Mouse (Mus musculus): ENCODE data around the gene Zfp839. TPM values are rescaled to one million over a fixed set of nuclear protein-coding genes. Genes with fewer than 3 reads are reported as not detected.

The Zfp839 gene
- polyA plus RNA-seq, 1 experiment, result 4.1 TPM

GRCm38 (mm10) chr12:110841731-110842493 is 8.1 kb upstream of the Zfp839 start:
- DNase-seq (ENCODE audit: low read depth), result no peak
- TF ChIP-seq POLR2A (IDR thresholded peaks at IDR 0.05; ENCODE audit: borderline replicate concordance, extremely low read depth, insufficient read depth, insufficient read length, poor library complexity, severe bottlenecking) (no peak), CTCF (IDR thresholded peaks at IDR 0.05; ENCODE audit: borderline replicate concordance, extremely low read depth, insufficient read depth, insufficient read length) (no peak)

GRCm38 (mm10) chr12:110843194-110844048 is 6.6 kb upstream of the Zfp839 start:
- DNase-seq (ENCODE audit: low read depth), result peak; percentile 86
- TF ChIP-seq POLR2A (IDR thresholded peaks at IDR 0.05; ENCODE audit: borderline replicate concordance, extremely low read depth, insufficient read depth, insufficient read length, poor library complexity, severe bottlenecking) (no peak), CTCF (IDR thresholded peaks at IDR 0.05; ENCODE audit: borderline replicate concordance, extremely low read depth, insufficient read depth, insufficient read length) (peak; percentile 96)

GRCm38 (mm10) chr12:110844227-110845130 is 5.6 kb upstream of the Zfp839 start:
- no peak for DNase-seq (ENCODE audit: low read depth)
- no peak for TF ChIP-seq POLR2A (IDR thresholded peaks at IDR 0.05; ENCODE audit: borderline replicate concordance, extremely low read depth, insufficient read depth, insufficient read length, poor library complexity, severe bottlenecking)
- TF ChIP-seq CTCF (IDR thresholded peaks at IDR 0.05; ENCODE audit: borderline replicate concordance, extremely low read depth, insufficient read depth, insufficient read length), result no peak

- DNase-seq (ENCODE audit: low read depth), result peak; percentile 91
- no peak for TF ChIP-seq CTCF (IDR thresholded peaks at IDR 0.05; ENCODE audit: borderline replicate concordance, extremely low read depth, insufficient read depth, insufficient read length)
- no peak for TF ChIP-seq POLR2A (IDR thresholded peaks at IDR 0.05; ENCODE audit: borderline replicate concordance, extremely low read depth, insufficient read depth, insufficient read length, poor library complexity, severe bottlenecking)
Measured at GRCm38 (mm10) chr12:110845131-110845880, 4.7 kb upstream of the Zfp839 start.

GRCm38 (mm10) chr12:110846191-110846765 is 3.8 kb upstream of the Zfp839 start:
- TF ChIP-seq POLR2A (IDR thresholded peaks at IDR 0.05; ENCODE audit: borderline replicate concordance, extremely low read depth, insufficient read depth, insufficient read length, poor library complexity, severe bottlenecking), result no peak
- no peak for DNase-seq (ENCODE audit: low read depth)

- no peak for DNase-seq (ENCODE audit: low read depth)
- no peak for TF ChIP-seq POLR2A (IDR thresholded peaks at IDR 0.05; ENCODE audit: borderline replicate concordance, extremely low read depth, insufficient read depth, insufficient read length, poor library complexity, severe bottlenecking)
Measured at GRCm38 (mm10) chr12:110850929-110851256, 840 bp downstream of the Zfp839 start.

GRCm38 (mm10) chr12:110851414-110851813 is 1.4 kb downstream of the Zfp839 start:
- TF ChIP-seq CTCF (IDR thresholded peaks at IDR 0.05; ENCODE audit: borderline replicate concordance, extremely low read depth, insufficient read depth, insufficient read length) (no peak), POLR2A (IDR thresholded peaks at IDR 0.05; ENCODE audit: borderline replicate concordance, extremely low read depth, insufficient read depth, insufficient read length, poor library complexity, severe bottlenecking) (no peak)
- no peak for DNase-seq (ENCODE audit: low read depth)

GRCm38 (mm10) chr12:110851923-110852322 is 1.9 kb downstream of the Zfp839 start:
- no peak for DNase-seq (ENCODE audit: low read depth)
- TF ChIP-seq POLR2A (IDR thresholded peaks at IDR 0.05; ENCODE audit: borderline replicate concordance, extremely low read depth, insufficient read depth, insufficient read length, poor library complexity, severe bottlenecking) (no peak), CTCF (IDR thresholded peaks at IDR 0.05; ENCODE audit: borderline replicate concordance, extremely low read depth, insufficient read depth, insufficient read length) (no peak)

GRCm38 (mm10) chr12:110854786-110855737 is 5.0 kb downstream of the Zfp839 start:
- DNase-seq (ENCODE audit: low read depth), result no peak
- TF ChIP-seq CTCF (IDR thresholded peaks at IDR 0.05; ENCODE audit: borderline replicate concordance, extremely low read depth, insufficient read depth, insufficient read length) (no peak), POLR2A (IDR thresholded peaks at IDR 0.05; ENCODE audit: borderline replicate concordance, extremely low read depth, insufficient read depth, insufficient read length, poor library complexity, severe bottlenecking) (no peak)
